Mouse (Mus musculus): ENCODE data around the gene Cabp2.

- TF ChIP-seq CTCF (IDR thresholded peaks at IDR 0.05; ENCODE audit: extremely low read depth, insufficient read depth, low read length) = no peak
- no peak for TF ChIP-seq POLR2A (IDR thresholded peaks at IDR 0.05; ENCODE audit: extremely low read depth, insufficient read depth, low read length)
These were observed 24.7 kb upstream of the Cabp2 start for GRCm38 (mm10) chr19:4056727-4057126.
